In the genomic region with DNA sequence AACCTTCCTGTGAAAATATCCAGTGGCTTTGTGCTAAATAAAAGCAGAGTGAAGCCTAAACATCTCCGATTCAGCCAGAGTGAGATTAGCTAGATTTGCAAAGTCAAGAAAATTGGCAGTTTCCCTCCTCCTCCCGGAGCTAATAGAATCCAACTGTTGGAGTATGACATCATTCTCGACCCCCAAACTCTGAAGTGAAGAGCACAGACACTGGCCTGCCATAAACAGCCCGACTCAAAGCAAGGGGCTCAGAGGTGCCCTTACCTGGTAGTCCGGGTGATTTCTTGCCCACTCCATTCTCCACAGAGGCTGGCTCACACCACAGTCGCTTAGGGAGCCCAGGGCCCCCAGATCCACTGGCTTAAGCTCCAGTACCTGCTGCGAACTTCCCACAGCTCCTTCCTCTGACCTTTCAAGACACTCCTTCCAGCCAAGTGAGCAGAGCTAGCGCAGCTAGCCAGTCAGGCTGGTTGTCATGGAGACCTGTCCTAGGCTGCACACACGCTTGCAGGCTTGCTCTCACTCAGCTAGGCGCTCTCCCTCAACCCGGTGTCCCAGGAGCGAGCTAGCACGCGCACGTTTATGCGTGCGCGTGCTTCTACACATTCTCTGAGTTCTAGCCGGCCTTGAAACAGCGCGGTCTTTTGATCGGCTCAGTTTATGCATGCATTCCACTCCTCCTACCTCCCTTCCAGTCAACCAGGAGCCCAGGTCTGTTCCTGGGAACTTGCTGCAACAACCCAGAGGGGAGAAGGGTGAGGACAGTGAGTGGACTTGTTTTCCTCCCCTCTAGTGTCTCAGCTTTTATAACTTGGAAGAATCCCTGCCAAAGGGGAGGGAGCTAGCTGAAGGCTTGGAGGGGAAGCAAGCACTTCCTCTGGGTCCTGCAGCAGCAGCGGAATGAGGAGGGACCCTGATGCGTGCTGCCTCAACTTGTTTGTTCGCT, we compare ENCODE assay signal across 8 mouse cellular contexts.
DNase-seq lines count a peak whose midpoint lies in the region; ATAC-seq and TF ChIP-seq lines count a peak whose summit lies in the region.

No protein-coding gene starts in this region.

- TF ChIP-seq EP300 in lung, postnatal 0 days (IDR thresholded peaks at IDR 0.05) = 0 out of 2 replicates have a peak, but pooled peaks have one; percentile 27

- peak overlapping the region; percentile 82 for H3K27ac ChIP-seq in hindbrain, embryonic 13.5 days
- H3K27ac ChIP-seq in lung, postnatal 0 days (ENCODE audit: low read length) = peak overlapping the region; percentile 89

- no peak for TF ChIP-seq CTCF in lung, postnatal 0 days (IDR thresholded peaks at IDR 0.05)

- peak overlapping the region; percentile 61 for H3K9ac ChIP-seq in hindbrain, embryonic 13.5 days
- peak overlapping the region; percentile 52 for H3K9ac ChIP-seq in lung, postnatal 0 days (replicated peaks; ENCODE audit: low read depth)

- no peaks in the 10 kb centered on the region for H3K9me3 ChIP-seq in hindbrain, embryonic 13.5 days
- no peaks in the 10 kb centered on the region for H3K9me3 ChIP-seq in lung, postnatal 0 days (ENCODE audit: low read length)

- H3K4me3 ChIP-seq in hindbrain, embryonic 13.5 days = peak overlapping the region; percentile 40
- peak overlapping the region; percentile 47 for H3K4me3 ChIP-seq in lung, postnatal 0 days (ENCODE audit: low read depth, low read length)

- peak; percentile 53 to 55 for DNase-seq in adrenal gland, adult 18-20 months (ENCODE audit: low spot score in 2 of 2)
- DNase-seq in cerebellum, postnatal 4 days (ENCODE audit: low spot score in 2 of 2) = peak; percentile 36 to 65
- DNase-seq in frontal cortex, postnatal 36 days (ENCODE audit: low spot score in 2 of 2) = peak; percentile 63 to 75
- DNase-seq in layer of hippocampus, postnatal 25 days (ENCODE audit: extremely low spot score in 1 of 2, low spot score in 1 of 2) = peak; percentile 50
- peak; percentile 97 for DNase-seq in lung, postnatal 0 days (ENCODE audit: low spot score)
- peak; percentile 38 for DNase-seq in retina, adult 2 months (ENCODE audit: low read depth, low spot score)
- peak; percentile 17 to 54 for DNase-seq in thymus, postnatal 36 days

- WGBS in hindbrain, embryonic 13.5 days = 3% methylated on average over 25 of the region's 25 CpGs
- 5% methylated on average over 25 of the region's 25 CpGs for WGBS in lung, postnatal 0 days

- ATAC-seq in hindbrain, embryonic 13.5 days (ENCODE audit: low FRiP score) = peak; percentile 98
- peak; percentile 91 for ATAC-seq in lung, postnatal 0 days

- H3K27me3 ChIP-seq in hindbrain, embryonic 13.5 days = no peaks in the 10 kb centered on the region
- no peaks in the 10 kb centered on the region for H3K27me3 ChIP-seq in lung, postnatal 0 days (replicated peaks; ENCODE audit: insufficient read depth, low read length)

- H3K4me1 ChIP-seq in hindbrain, embryonic 13.5 days (replicated peaks) = peaks cover 52% of the 10 kb centered on the region
- H3K4me1 ChIP-seq in lung, postnatal 0 days (ENCODE audit: insufficient read depth, low read depth, low read length) = peaks cover 54% of the 10 kb centered on the region

- H3K4me2 ChIP-seq in hindbrain, embryonic 13.5 days = peak overlapping the region; percentile 60
- peak overlapping the region; percentile 72 for H3K4me2 ChIP-seq in lung, postnatal 0 days (replicated peaks; ENCODE audit: low read depth, low read length)

- H3K36me3 ChIP-seq in hindbrain, embryonic 13.5 days = no peaks in the 10 kb centered on the region
- H3K36me3 ChIP-seq in lung, postnatal 0 days (ENCODE audit: insufficient read depth, low read length) = no peaks in the 10 kb centered on the region

Comparison
In these comparisons a context has a peak if more than half of its experiments do, and no peak if none do; other contexts are left out.
1. Peak in every context shown above with its lines: DNase-seq, ATAC-seq, H3K4me3 ChIP-seq and H3K27ac ChIP-seq.
2. DNase-seq: peak in every context shown above with its lines; median percentile 97 in lung, postnatal 0 days; 69 in frontal cortex, postnatal 36 days; 54 in adrenal gland, adult 18-20 months; 50 in cerebellum, postnatal 4 days; 50 in layer of hippocampus, postnatal 25 days; 38 in retina, adult 2 months; 36 in thymus, postnatal 36 days.